Mouse (Mus musculus): ENCODE measurements at regions not wholly inside any gene's neighbourhood (a gene's known extent, or its start where the extent isn't known, plus 50 kb on each side); places are given as distances from the start of the nearest gene placed in this dataset.

DNA sequence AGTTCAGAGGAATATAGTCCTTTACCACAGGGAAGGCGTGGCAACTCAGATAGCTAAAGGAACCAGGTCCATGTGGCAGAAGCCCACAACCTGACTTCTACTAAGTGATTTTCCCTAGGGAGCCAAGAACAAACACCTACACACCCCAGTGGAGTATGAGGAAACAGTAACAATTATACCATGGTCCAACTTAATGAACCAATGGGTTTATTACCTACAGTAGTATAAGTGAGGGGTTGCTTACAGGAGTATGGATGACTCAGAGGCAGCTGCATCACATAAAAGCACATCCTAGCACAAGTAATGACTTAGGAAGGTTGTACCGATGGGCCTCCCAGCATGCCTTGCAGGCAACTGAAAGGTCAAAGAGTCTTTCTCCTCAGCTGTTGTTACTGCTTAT is 98.7 kb upstream of the Cul1 start:
- Histone ChIP-seq H3K27ac (replicated peaks; ENCODE audit: insufficient read depth, low read depth, low read length) (no peak overlapping the region), H3K36me3 (ENCODE audit: control insufficient read depth, insufficient read depth, low read length) (no peaks in the 10 kb centered on the region), H3K9ac (ENCODE audit: low read depth, low read length) (no peak overlapping the region), H3K4me1 (ENCODE audit: control insufficient read depth, insufficient read depth, low read length) (no peaks in the 10 kb centered on the region), H3K79me2 (ENCODE audit: control insufficient read depth, insufficient read depth, low read length) (no peaks in the 10 kb centered on the region), H3K27me3 (ENCODE audit: control insufficient read depth, insufficient read depth, low read length) (no peaks in the 10 kb centered on the region), H3K4me3 (ENCODE audit: insufficient read depth, low read depth, low read length) (no peak overlapping the region)
- 100% methylated on average over 2 of the region's 2 CpGs for WGBS
- TF ChIP-seq POLR2A (IDR thresholded peaks at IDR 0.05; ENCODE audit: extremely low read depth, insufficient read depth, low read length) = no peak
- TF ChIP-seq CTCF (IDR thresholded peaks at IDR 0.05; ENCODE audit: low read depth, low read length) = no peak
- DNase-seq (ENCODE audit: extremely low read depth, low read depth, low spot score) = no peak

DNA sequence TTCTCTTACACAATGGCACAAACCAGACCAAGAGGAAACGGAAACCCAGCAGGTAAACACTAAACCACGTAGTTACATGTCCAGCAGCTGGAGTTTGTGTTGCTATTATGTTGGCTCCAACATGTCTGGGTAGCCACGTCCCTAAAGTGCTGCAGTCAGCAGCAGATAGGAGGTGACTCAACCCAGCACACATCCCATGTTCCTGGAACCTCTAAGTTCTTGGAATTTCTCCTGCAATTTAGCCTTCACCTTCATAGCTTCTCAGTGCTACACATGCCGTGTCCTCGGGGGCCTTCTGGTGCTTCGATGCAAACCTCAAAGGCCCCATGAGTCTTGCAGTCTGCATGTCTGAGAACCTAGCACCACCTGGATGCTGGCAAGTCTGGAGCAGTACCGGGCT is 97.7 kb upstream of the Cul1 start:
- Histone ChIP-seq H3K27me3 (ENCODE audit: control insufficient read depth, insufficient read depth, low read length) (no peaks in the 10 kb centered on the region), H3K9ac (ENCODE audit: low read depth, low read length) (no peak overlapping the region), H3K4me1 (ENCODE audit: control insufficient read depth, insufficient read depth, low read length) (no peaks in the 10 kb centered on the region), H3K4me3 (ENCODE audit: insufficient read depth, low read depth, low read length) (no peak overlapping the region), H3K27ac (replicated peaks; ENCODE audit: insufficient read depth, low read depth, low read length) (no peak overlapping the region), H3K79me2 (ENCODE audit: control insufficient read depth, insufficient read depth, low read length) (no peaks in the 10 kb centered on the region), H3K36me3 (ENCODE audit: control insufficient read depth, insufficient read depth, low read length) (no peaks in the 10 kb centered on the region)
- WGBS = 74% methylated on average over 7 of the region's 7 CpGs
- no peak for DNase-seq (ENCODE audit: extremely low read depth, low read depth, low spot score)
- TF ChIP-seq CTCF (IDR thresholded peaks at IDR 0.05; ENCODE audit: low read depth, low read length) (no peak), POLR2A (IDR thresholded peaks at IDR 0.05; ENCODE audit: extremely low read depth, insufficient read depth, low read length) (no peak)

DNA sequence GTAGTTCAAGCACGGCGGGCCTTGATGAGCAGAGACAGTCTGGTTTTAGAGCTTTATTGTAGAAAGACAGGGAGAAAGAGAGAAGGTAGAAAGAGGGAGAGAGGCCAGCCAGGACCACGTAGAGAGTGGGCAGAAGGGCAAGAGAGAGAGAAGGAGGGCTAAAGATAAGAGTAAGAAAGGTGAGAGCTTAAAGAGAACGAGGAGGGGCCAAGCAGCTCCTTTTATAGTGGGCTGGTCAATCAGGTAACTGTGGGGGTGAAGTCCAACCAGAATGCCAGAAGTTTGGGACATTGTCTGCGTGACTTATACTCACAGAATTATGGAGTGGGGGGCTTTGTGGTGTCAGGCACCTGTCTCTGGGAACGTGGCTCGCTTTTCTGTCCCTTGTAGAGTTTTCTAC is 96.7 kb upstream of the Cul1 start:
- H3K27me3 ChIP-seq (ENCODE audit: control insufficient read depth, insufficient read depth, low read length) = no peaks in the 10 kb centered on the region
- TF ChIP-seq CTCF (IDR thresholded peaks at IDR 0.05; ENCODE audit: low read depth, low read length) (no peak), POLR2A (IDR thresholded peaks at IDR 0.05; ENCODE audit: extremely low read depth, insufficient read depth, low read length) (no peak)
- no peaks in the 10 kb centered on the region for H3K79me2 ChIP-seq (ENCODE audit: control insufficient read depth, insufficient read depth, low read length)
- no peaks in the 10 kb centered on the region for H3K4me1 ChIP-seq (ENCODE audit: control insufficient read depth, insufficient read depth, low read length)
- 82% methylated on average over 7 of the region's 7 CpGs for WGBS
- DNase-seq (ENCODE audit: extremely low read depth, low read depth, low spot score) = no peak
- no peak overlapping the region for H3K9ac ChIP-seq (ENCODE audit: low read depth, low read length)
- H3K27ac ChIP-seq (replicated peaks; ENCODE audit: insufficient read depth, low read depth, low read length) = no peak overlapping the region
- H3K4me3 ChIP-seq (ENCODE audit: insufficient read depth, low read depth, low read length) = no peak overlapping the region
- no peaks in the 10 kb centered on the region for H3K36me3 ChIP-seq (ENCODE audit: control insufficient read depth, insufficient read depth, low read length)

DNA sequence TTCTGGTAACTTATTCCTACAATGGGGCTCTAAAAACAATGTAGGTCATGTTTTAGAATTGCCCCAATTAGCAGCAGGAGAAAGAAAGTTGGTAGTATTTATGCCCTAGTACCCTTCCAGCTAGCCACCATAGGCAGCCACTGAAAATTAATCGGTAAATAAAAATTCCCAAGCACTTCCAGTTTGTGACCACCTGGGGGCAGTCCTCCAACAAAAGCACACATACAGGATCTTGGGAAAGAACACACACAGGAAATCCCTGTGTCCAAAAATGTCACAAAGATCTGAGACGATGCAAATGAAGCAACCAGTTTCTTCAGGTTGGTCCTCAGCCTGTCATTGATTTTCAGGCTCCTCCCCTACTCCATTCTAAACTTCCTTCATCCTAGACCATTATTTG is 94.5 kb upstream of the Cul1 start:
- Histone ChIP-seq H3K27me3 (ENCODE audit: control insufficient read depth, insufficient read depth, low read length) (no peaks in the 10 kb centered on the region), H3K79me2 (ENCODE audit: control insufficient read depth, insufficient read depth, low read length) (no peaks in the 10 kb centered on the region), H3K4me1 (ENCODE audit: control insufficient read depth, insufficient read depth, low read length) (no peaks in the 10 kb centered on the region), H3K9ac (ENCODE audit: low read depth, low read length) (no peak overlapping the region), H3K4me3 (ENCODE audit: insufficient read depth, low read depth, low read length) (no peak overlapping the region), H3K36me3 (ENCODE audit: control insufficient read depth, insufficient read depth, low read length) (no peaks in the 10 kb centered on the region), H3K27ac (replicated peaks; ENCODE audit: insufficient read depth, low read depth, low read length) (no peak overlapping the region)
- peak; percentile 29 for DNase-seq (ENCODE audit: extremely low read depth, low read depth, low spot score)
- 48% methylated on average over 2 of the region's 2 CpGs for WGBS
- TF ChIP-seq CTCF (IDR thresholded peaks at IDR 0.05; ENCODE audit: low read depth, low read length) (peak; percentile 33), POLR2A (IDR thresholded peaks at IDR 0.05; ENCODE audit: extremely low read depth, insufficient read depth, low read length) (no peak)

DNA sequence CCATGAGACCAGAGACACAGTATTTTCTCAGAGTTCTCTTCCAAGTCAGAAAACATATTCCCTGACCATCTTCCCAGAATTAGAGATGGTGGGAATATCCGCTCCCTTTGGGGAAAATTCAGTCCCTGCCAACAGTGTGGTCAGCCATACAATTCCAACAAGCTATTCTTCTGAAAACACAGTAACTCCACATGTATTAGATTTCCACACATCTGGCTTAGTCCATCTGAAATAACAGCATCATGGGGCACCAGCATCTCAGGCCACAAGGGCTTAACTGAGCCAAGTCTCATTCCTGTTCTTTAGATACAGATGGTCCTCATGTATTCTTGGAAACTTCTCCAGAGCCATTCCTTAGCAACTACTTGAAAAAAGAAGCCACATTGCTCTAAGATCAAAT is 89.2 kb upstream of the Cul1 start:
- TF ChIP-seq POLR2A (IDR thresholded peaks at IDR 0.05; ENCODE audit: extremely low read depth, insufficient read depth, low read length) (no peak), CTCF (IDR thresholded peaks at IDR 0.05; ENCODE audit: low read depth, low read length) (no peak)
- 91% methylated on average over 1 of the region's 1 CpGs for WGBS
- no peak for DNase-seq (ENCODE audit: extremely low read depth, low read depth, low spot score)

DNA sequence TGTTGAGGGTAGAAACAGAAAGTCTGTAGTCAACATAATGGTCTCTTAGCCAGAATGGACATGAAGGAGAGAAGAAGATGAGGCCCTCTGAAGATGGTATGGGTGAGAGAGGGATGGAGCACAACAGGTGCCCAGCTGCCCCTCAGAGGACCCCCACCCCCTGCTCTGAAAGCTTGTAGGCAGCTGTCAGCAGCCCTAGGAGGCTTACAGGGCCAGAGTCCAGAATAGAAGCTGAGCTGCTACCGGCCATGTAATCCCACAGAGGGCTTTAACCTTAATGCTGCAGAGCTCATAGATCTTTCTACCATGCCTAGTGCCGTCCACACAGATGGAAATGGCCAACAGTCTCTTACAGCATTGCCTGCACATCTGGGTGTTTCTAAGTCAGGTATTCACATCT is 88.6 kb upstream of the Cul1 start:
- WGBS = 83% methylated on average over 2 of the region's 2 CpGs
- Histone ChIP-seq H3K36me3 (ENCODE audit: control insufficient read depth, insufficient read depth, low read length) (no peaks in the 10 kb centered on the region), H3K4me1 (ENCODE audit: control insufficient read depth, insufficient read depth, low read length) (no peaks in the 10 kb centered on the region), H3K27ac (replicated peaks; ENCODE audit: insufficient read depth, low read depth, low read length) (no peak overlapping the region), H3K79me2 (ENCODE audit: control insufficient read depth, insufficient read depth, low read length) (no peaks in the 10 kb centered on the region), H3K4me3 (ENCODE audit: insufficient read depth, low read depth, low read length) (no peak overlapping the region), H3K27me3 (ENCODE audit: control insufficient read depth, insufficient read depth, low read length) (no peaks in the 10 kb centered on the region), H3K9ac (ENCODE audit: low read depth, low read length) (no peak overlapping the region)
- TF ChIP-seq CTCF (IDR thresholded peaks at IDR 0.05; ENCODE audit: low read depth, low read length) (no peak), POLR2A (IDR thresholded peaks at IDR 0.05; ENCODE audit: extremely low read depth, insufficient read depth, low read length) (no peak)
- DNase-seq (ENCODE audit: extremely low read depth, low read depth, low spot score) = no peak

More for the DNA sequence above, 89.2 kb upstream of the Cul1 start:
- H3K27ac ChIP-seq (replicated peaks; ENCODE audit: insufficient read depth, low read depth, low read length) = no peak overlapping the region
- no peak overlapping the region for H3K9ac ChIP-seq (ENCODE audit: low read depth, low read length)
- no peaks in the 10 kb centered on the region for H3K27me3 ChIP-seq (ENCODE audit: control insufficient read depth, insufficient read depth, low read length)
- H3K4me1 ChIP-seq (ENCODE audit: control insufficient read depth, insufficient read depth, low read length) = no peaks in the 10 kb centered on the region
- H3K36me3 ChIP-seq (ENCODE audit: control insufficient read depth, insufficient read depth, low read length) = no peaks in the 10 kb centered on the region
- H3K4me3 ChIP-seq (ENCODE audit: insufficient read depth, low read depth, low read length) = no peak overlapping the region
- H3K79me2 ChIP-seq (ENCODE audit: control insufficient read depth, insufficient read depth, low read length) = no peaks in the 10 kb centered on the region
